Mouse (Mus musculus): Measurements from ENCODE around the gene Dnajc10. TPM values are rescaled to one million over a fixed set of nuclear protein-coding genes. Genes with fewer than 3 reads are reported as not detected.

The Dnajc10 gene
- total RNA-seq, 2 experiments from 2014 or later: 42.1 to 44.5 TPM

- DNase-seq (ENCODE audit: low spot score in 2 of 2): no peak
These were observed 13.8 kb downstream of the Dnajc10 start for GRCm38 (mm10) chr2:80328961-80329653.

DNA sequence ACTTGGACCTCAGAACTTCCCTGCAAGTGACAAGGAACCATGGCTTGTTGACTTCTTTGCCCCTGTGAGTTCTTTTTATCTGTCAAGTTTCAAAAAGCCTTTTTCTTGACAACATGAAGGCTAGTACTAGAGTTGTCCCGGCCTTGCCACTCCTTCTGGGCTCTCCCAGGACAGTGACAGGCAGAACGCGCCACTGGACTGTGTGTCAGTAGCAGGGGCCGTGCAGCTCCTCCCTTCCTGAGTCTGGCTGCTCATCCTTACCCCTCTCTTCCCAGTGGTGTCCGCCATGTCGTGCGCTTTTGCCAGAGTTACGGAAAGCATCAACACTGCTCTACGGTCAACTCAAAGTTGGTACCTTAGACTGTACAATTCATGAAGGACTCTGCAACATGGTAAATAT, 25.3 kb downstream of the Dnajc10 start:
- DNase-seq (ENCODE audit: low spot score in 2 of 2): no peak

DNA sequence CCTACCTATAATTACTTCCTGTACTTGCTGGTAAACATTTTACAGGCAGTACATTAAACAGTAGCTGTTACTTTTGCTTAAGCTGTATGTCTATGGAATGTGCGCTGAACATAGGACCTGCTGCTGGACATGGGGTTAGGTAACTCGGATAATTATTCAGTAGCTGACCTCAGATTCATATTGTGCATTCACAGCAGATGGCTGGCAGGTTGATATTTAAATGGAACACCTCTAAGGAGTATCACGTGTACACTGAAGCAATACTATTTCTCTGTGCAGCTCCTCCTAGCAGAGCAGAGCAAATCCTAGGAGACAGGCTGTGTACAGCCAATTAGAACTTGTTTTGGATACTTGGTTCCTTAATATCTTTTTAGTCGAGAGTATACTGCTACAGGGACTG, 39.3 kb downstream of the Dnajc10 start:
- DNase-seq (ENCODE audit: low spot score in 2 of 2): no peak

GRCm38 (mm10) chr2:80356656-80357231, 41.5 kb downstream of the Dnajc10 start:
- DNase-seq (ENCODE audit: low spot score in 2 of 2): no peak

GRCm38 (mm10) chr2:80371458-80371857, 56.2 kb downstream of the Dnajc10 start:
- DNase-seq (ENCODE audit: low spot score in 2 of 2): no peak

- DNase-seq (ENCODE audit: low spot score in 2 of 2): no peak
These were observed 59.6 kb downstream of the Dnajc10 start for GRCm38 (mm10) chr2:80374892-80375291.

DNA sequence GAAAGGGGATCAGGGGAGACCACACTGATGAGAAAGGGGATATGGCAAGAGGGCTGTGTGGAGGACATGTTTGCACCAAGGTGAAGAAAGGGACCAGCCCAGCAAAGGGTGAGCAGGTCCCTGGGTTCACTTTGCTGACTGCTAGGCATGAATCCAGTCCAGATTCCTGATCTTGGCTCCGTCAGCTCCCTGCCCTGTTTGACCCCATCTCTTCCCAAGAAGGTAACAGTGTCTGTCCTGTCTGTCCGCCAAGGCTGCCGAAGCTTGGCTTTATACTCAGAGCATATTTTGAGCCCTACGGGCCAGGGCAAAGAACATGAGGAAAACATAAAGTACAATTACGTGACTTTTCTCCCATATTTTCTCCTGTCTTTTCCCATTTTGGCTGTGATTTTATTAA, 64.6 kb downstream of the Dnajc10 start:
- DNase-seq (ENCODE audit: low spot score in 2 of 2): no peak

DNA sequence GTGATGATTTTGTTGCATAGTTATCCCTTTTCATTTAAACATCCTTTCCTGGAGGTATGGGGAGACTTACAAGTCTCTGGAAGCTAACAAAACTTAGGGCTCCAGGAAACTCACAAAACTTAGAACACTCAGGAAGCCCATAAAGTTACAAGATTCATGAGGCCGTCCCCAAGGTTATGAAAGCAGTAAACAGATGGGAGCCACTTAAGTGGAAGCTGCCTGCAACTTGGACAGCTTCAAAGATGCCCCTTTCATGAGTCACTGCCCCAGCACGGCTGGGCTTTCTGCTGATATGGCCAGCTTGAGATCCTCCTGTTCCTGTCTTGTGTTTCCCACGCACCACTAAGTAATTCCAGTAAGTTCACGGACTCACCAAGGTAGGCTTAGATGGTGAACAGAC, 69.2 kb downstream of the Dnajc10 start:
- DNase-seq (ENCODE audit: low spot score in 2 of 2): no peak

DNA sequence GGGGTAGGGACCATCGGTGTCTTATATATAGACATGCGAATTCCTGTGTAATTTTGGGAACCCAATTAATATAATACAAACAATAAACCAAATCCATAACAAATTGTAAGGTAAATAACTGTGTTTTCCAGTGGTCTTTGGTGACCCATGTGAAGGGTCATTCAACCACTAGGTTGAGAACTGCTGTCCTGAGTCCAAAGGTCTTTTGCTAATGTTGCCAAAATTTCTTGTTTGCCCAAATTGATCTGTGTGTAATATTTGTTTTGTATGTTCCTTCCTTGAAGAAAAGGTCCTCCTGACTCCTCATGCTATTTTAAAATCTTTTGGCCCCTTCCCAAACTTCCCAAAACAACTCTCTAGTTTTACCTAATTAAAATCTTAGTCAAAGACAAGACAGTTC, 71.0 kb downstream of the Dnajc10 start:
- DNase-seq (ENCODE audit: low spot score in 2 of 2): no peak

DNA sequence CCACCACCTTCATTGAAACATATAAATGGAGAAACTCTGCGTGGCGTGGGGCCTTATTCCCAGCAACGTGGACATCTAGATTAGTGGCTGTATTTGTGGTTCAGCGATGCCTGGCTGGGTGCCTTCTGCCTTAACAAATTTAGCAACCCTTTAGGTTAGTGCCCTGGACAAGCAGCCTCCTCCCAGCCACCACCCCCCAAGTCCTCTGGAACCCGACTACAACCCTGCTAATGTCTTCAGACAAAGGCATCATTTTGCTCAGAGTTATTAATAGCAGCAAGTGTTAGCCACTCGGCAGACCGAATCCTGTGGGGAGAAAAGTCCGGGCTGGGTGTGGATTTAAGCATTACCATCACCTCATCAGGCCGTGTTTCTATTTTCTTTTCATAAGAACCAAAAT, 72.4 kb downstream of the Dnajc10 start:
- peak in 1 of 2 experiments; percentile 14 for DNase-seq (ENCODE audit: low spot score in 2 of 2)

DNA sequence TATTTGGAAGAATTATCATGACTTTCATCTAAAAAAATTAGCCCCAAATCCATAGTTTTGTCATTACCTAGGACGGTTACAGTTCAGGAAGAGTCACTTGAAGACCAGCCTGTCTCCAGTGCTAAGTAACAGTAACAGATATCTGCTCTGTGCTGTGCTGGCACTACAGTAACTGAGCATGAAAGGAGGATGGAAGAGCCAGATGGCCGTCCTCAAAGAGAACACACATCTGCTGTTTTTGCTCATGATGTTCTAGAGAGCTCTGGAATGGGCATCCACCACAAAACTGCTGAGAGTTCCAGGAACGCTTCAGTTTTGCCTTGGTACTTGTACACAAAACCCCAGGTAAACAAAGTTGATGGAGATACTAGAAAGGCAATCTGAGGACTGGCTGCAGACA, 73.1 kb downstream of the Dnajc10 start:
- no peak for DNase-seq (ENCODE audit: low spot score in 2 of 2)

DNA sequence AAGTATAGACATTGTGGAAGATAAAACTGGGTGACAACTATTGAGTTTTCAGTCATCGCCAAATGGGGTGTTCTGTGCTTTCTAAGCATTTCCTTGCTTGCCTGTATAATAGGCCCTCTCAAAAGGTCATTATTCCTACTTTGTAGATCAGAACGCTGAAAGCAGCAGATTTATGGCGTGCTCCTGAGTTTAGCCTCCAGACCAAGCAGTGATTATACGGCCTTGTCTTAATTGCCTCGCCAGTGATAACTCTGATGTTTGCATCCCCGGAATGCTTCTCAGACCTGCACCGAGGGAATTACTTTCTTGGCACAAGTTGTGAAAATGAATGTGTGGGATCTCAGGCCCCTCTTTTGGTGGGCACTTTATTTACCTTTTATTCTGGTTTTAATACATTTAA, 80.8 kb downstream of the Dnajc10 start:
- no peak for DNase-seq (ENCODE audit: low spot score in 2 of 2)

DNA sequence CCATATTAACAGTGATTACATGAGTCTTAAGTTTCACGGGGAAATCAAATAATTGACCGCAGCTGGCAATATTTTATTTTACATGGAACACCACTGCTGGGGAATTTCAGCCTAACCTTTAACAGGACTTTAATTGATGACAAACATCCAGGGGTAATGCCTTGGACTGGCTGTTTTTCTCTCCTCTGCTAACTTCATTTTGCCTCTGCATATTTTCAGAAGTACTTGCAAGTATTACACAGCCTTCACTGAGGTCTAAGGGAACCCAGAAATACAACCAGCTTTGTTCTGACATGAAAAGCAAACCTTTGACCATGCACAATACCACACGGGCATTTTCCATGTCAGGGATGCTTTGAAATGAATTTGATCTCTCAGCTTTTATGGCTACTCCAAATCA, 81.6 kb downstream of the Dnajc10 start:
- DNase-seq (ENCODE audit: low spot score in 2 of 2): no peak

- DNase-seq (ENCODE audit: low spot score in 2 of 2): no peak
These were observed 83.4 kb downstream of the Dnajc10 start for GRCm38 (mm10) chr2:80398595-80399099.

Other genes starting within 250 kb of the Dnajc10 start
- gene Pde1a, start 186.0 kb upstream of the Dnajc10 start, total RNA-seq (2021): 1 to 10 TPM; 4.7 to 7.1 TPM
- gene Prdx6b, start 23.0 kb upstream of the Dnajc10 start, total RNA-seq (2021): not detected
- 10 to 100 TPM; 50.7 to 62.7 TPM for gene Frzb, start 132.2 kb downstream of the Dnajc10 start, total RNA-seq (2021)